Mouse (Mus musculus) kidney, adult 11 months (tissue): ENCODE measurements around the gene Gm7102.
"Not testable (repeated sequence)": the region's sequence is repeated elsewhere in the genome, so short reads cannot be mapped to it uniquely, and the experiment has no call there.

Experiments used
- DNase-seq: peaks from one replicate; pipeline ENCODE4 v3.0.0; 2022

Gene Gm7102

GRCm38 (mm10) chr19:61175756-61176324 lies at the start of gene Gm7102:
Gene Gm7102 (minus strand): TSS chr19:61176309.
- DNase-seq, result no peak

- peak; percentile 12 for DNase-seq
Measured at GRCm38 (mm10) chr19:61224678-61225525, 48.8 kb upstream of the Gm7102 start.

- no peak for DNase-seq
Measured at GRCm38 (mm10) chr19:61223706-61224328, 47.7 kb upstream of the Gm7102 start.

GRCm38 (mm10) chr19:61207506-61207905 lies 31.4 kb upstream of the Gm7102 start:
- not testable (repeated sequence) for DNase-seq

- DNase-seq, result peak; percentile 17
Measured at GRCm38 (mm10) chr19:61199836-61200235, 23.7 kb upstream of the Gm7102 start.

GRCm38 (mm10) chr19:61199316-61199715 lies 23.2 kb upstream of the Gm7102 start:
- peak; percentile 86 for DNase-seq

GRCm38 (mm10) chr19:61183590-61183989 lies 7.5 kb upstream of the Gm7102 start, which contains the start of gene Gm6020:
Gene Gm6020 (plus strand): TSS chr19:61183890.
- not testable (repeated sequence) for DNase-seq

- DNase-seq, result no peak
Measured at GRCm38 (mm10) chr19:61151701-61152420, 24.2 kb downstream of the Gm7102 start.

- peak; percentile 46 for DNase-seq
Measured at GRCm38 (mm10) chr19:61151372-61151700, 24.8 kb downstream of the Gm7102 start.

GRCm38 (mm10) chr19:61141299-61141698 lies 34.8 kb downstream of the Gm7102 start:
- no peak for DNase-seq

- DNase-seq, result peak; percentile 93
Measured at GRCm38 (mm10) chr19:61140342-61141206, 35.5 kb downstream of the Gm7102 start, which contains the start of gene Zfp950. Gene Zfp950 (minus strand): TSS chr19:61140840.

- no peak for DNase-seq
Measured at GRCm38 (mm10) chr19:61138655-61139054, 37.5 kb downstream of the Gm7102 start.

GRCm38 (mm10) chr19:61131096-61131495 lies 45.0 kb downstream of the Gm7102 start:
- DNase-seq, result no peak
